Mouse (Mus musculus) ES-E14 (cell line): ENCODE data around the gene Evpl.
A peak's percentile ranks its signal among the peaks of the same experiment; 100 is the strongest.

ENCODE experiments used
- CHD2 ChIP-seq: IDR thresholded peaks from 2 replicates; pipeline ENCODE4 v1.6.1; 2014; ENCODE audit warnings: mild to moderate bottlenecking, low read depth, low read length, inconsistent platforms
- HCFC1 ChIP-seq: IDR thresholded peaks from 2 replicates; pipeline ENCODE4 v1.6.1; 2012; ENCODE audit warnings: low read length, inconsistent platforms, borderline replicate concordance; ENCODE audit not compliant: insufficient read depth
- ZNF384 ChIP-seq: IDR thresholded peaks from 2 replicates; pipeline ENCODE4 v1.6.1; 2012; ENCODE audit warnings: low read depth, low read length, inconsistent platforms

DNA sequence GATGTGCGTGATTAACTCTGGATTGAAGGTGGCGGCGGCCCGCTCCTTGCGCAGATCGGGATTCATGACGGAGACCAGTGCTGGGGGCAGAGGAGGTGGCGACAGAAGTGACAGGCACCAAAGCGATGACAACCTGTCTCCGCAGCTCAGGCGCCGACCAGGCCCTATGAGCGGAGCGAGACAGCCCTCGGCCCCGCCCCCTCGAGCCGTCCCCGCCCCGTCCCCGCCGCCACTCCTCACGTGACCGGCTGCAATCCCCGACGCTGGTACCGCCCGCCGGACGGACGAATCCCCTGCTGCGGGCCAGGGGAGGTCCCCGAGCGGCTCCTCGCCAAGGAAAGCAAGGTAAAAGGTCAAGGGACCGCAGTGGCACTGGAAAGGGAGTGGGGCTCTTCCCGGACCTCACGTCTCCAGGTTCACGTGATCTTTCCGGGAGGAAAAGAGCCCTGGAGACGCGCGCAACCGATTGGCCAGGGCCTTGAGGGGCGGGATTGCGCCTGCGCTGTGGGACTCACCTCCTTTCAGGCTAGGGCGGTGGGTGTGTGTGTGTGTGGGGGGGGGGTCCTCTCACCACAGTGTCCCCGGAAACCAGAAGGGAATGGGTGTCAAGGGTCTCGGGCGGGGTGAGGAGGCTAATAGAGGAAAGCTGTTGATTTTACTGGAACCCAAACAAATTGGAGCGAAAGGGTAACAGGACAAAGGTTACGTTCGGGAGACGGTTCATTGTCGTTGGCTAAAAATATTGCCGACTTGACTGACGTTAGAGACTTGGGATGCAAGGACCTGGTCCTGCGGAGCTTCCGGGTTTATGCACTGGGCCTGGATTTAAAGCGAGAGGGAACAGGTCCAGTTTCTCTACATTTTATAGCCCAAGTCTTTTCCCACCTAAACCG, 39.0 kb downstream of the Evpl start, which contains the start of the genes Ten1 and Acox1:
- TF ChIP-seq HCFC1, result no peak
- no peak for TF ChIP-seq ZNF384
- 0 out of 2 replicates have a peak, but pooled peaks have one; percentile 27 for TF ChIP-seq CHD2
